Mouse (Mus musculus) limb, embryonic 14.5 days (tissue): ENCODE data around the gene Snx30. TPM values are rescaled to one million over a fixed set of nuclear protein-coding genes. Genes with fewer than 3 reads are reported as not detected.

Experiments used
- ATAC-seq: fragments of 200-750 bp; cut with Nextera tagmentation; 2 replicates; pipeline ENCODE4 v1.8.0; 2017; ENCODE audit warnings: low read depth, moderate number of reproducible peaks, moderate TSS enrichment; ENCODE audit not compliant: low FRiP score
- DNase-seq: peaks from one replicate; pipeline ENCODE4 v3.0.0-alpha.2; 2015; ENCODE audit warnings: low spot score
- H3K27ac ChIP-seq: fragments of 300-500 bp; sonication (generic); replicated peaks from 2 replicates; pipeline ENCODE4 v1.5.1; 2014; ENCODE audit warnings: low read depth, mild to moderate bottlenecking, low read length, moderate library complexity, mixed read lengths
- H3K27me3 ChIP-seq: fragments of 300-500 bp; sonication (generic); 2 replicates; pipeline ENCODE4 v1.6.1; 2014; ENCODE audit warnings: low read length, mixed read lengths; ENCODE audit not compliant: control insufficient read depth, insufficient read depth
- H3K36me3 ChIP-seq: fragments of 300-500 bp; sonication (generic); 2 replicates; pipeline ENCODE4 v1.6.1; 2014; ENCODE audit warnings: mild to moderate bottlenecking, low read length, moderate library complexity, mixed read lengths; ENCODE audit not compliant: control insufficient read depth, insufficient read depth
- H3K4me1 ChIP-seq: fragments of 300-500 bp; sonication (generic); 2 replicates; pipeline ENCODE4 v1.6.1; 2014; ENCODE audit warnings: antibody characterized with exemption, low read length, mixed read lengths; ENCODE audit not compliant: control insufficient read depth, insufficient read depth
- H3K4me2 ChIP-seq: fragments of 300-500 bp; sonication (generic); replicated peaks from 2 replicates; pipeline ENCODE4 v1.6.1; 2014; ENCODE audit warnings: low read depth, mild to moderate bottlenecking, low read length, moderate library complexity; ENCODE audit not compliant: severe bottlenecking
- H3K4me3 ChIP-seq: fragments of 300-500 bp; sonication (generic); replicated peaks from 2 replicates; pipeline ENCODE4 v1.5.1; 2014; ENCODE audit warnings: low read length
- H3K9ac ChIP-seq: fragments of 300-500 bp; sonication (generic); 2 replicates; pipeline ENCODE4 v1.6.1; 2014; ENCODE audit warnings: mild to moderate bottlenecking, low read depth, low read length, moderate library complexity; ENCODE audit not compliant: severe bottlenecking
- H3K9me3 ChIP-seq: fragments of 300-500 bp; sonication (generic); 2 replicates; pipeline ENCODE4 v1.6.1; 2016; ENCODE audit warnings: low read length; ENCODE audit not compliant: control insufficient read depth
- POLR2A ChIP-seq: fragments of 200-500 bp; IDR thresholded peaks from 2 replicates; pipeline ENCODE4 v1.8.0; 2012; ENCODE audit warnings: inconsistent platforms, mild to moderate bottlenecking, moderate library complexity, borderline replicate concordance; ENCODE audit not compliant: insufficient read depth, insufficient read length; ENCODE audit errors: extremely low read depth
- WGBS: fragments of 180-500 bp; shearing (Covaris S2); extraction: QIAGEN DNeasy Blood & Tissue Kit; methylation state at CpG from one replicate; pipeline ENCODE4 v1.1.7; 2014; 5-methylcytosine and 5-hydroxymethylcytosine counted together
- polyA plus RNA-seq, 2 experiments: library from polyadenylated mRNA; depleted of rRNA in 1 of 2; stranded (reverse) in 1 of 2; unstranded in 1 of 2; fragments of >200 nt; fragmentation: Nextera tagmentation in 1 of 2; extraction: Ambion mirVana in 1 of 2; gene quantifications; 2 replicates each; pipeline versions ENCODE4 v1.2.1 to v1.2.3; 2012 to 2014

The Snx30 gene
- polyA plus RNA-seq, 2 experiments = 7.2 to 12.0 TPM

GRCm38 (mm10) chr4:59832810-59833209, 27.2 kb downstream of the Snx30 start:
- H3K4me2 ChIP-seq = no peak overlapping the region
- ATAC-seq (no peak), DNase-seq (no peak)
- no peaks in the 10 kb centered on the region for H3K4me1 ChIP-seq
- no peaks in the 10 kb centered on the region for H3K27me3 ChIP-seq
- no peaks in the 10 kb centered on the region for H3K36me3 ChIP-seq
- H3K27ac ChIP-seq = no peak overlapping the region
- no peak overlapping the region for H3K9ac ChIP-seq
- H3K4me3 ChIP-seq = no peak overlapping the region
- no peak for TF ChIP-seq POLR2A
- no peaks in the 10 kb centered on the region for H3K9me3 ChIP-seq
- 47% methylated on average over 6 of the region's 6 CpGs for WGBS

DNA sequence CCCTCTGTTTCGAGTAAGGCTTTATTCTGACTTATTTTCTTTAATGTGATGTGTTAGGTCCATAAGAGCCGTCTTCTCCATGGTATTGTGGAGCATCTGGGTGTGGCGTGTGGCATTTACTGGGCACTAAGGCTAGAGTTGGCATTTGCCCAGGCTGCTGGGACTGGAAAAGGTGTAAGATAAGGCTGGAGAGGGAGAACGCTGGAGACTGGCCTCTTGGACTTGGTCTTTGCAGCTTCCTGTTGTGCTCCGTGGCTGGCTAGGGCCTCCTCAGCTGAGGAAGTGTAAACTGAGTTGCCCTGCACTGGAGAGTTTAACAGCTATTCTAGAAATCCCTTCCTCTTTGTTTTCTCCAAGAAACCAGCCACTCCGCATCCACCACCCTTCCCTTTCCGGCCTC, 32.0 kb downstream of the Snx30 start:
- Histone ChIP-seq H3K27me3 (no peaks in the 10 kb centered on the region), H3K36me3 (no peaks in the 10 kb centered on the region), H3K4me3 (no peak overlapping the region), H3K27ac (no peak overlapping the region), H3K9me3 (no peaks in the 10 kb centered on the region), H3K4me1 (peaks cover 7% of the 10 kb centered on the region; the same call in 1 of the 2 replicates), H3K4me2 (no peak overlapping the region), H3K9ac (no peak overlapping the region)
- ATAC-seq (no peak), DNase-seq (no peak)
- WGBS = 71% methylated on average over 7 of the region's 7 CpGs
- TF ChIP-seq POLR2A = no peak

GRCm38 (mm10) chr4:59844460-59845244, 39.0 kb downstream of the Snx30 start:
- Histone ChIP-seq H3K4me1 (peaks cover 15% of the 10 kb centered on the region), H3K4me2 (no peak overlapping the region), H3K27me3 (no peaks in the 10 kb centered on the region), H3K36me3 (no peaks in the 10 kb centered on the region), H3K9me3 (no peaks in the 10 kb centered on the region), H3K27ac (no peak overlapping the region), H3K4me3 (no peak overlapping the region), H3K9ac (no peak overlapping the region)
- 69% methylated on average over 15 of the region's 15 CpGs for whole genome bisulfite sequencing
- no peak for TF ChIP-seq POLR2A
- ATAC-seq = no peak
- no peak for DNase-seq

DNA sequence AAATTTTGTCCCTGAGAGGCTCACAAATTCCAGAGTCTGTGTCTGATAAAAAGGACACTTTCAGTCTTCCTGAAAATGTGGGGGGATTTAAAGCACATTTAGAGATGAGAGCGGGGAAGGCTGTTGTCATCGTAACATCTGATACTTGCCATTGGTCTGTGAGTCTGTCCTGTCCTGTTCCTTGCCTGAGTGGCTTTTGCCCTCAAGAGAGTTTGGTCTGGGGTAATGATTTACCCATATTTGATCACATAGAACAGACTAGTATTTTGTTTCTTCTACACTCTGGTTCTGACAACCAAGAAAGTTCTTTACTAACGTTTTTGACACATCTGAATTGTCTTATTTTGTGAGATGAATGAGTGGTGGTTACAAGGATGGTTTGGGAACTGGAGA, 39.6 kb downstream of the Snx30 start:
- Histone ChIP-seq H3K9ac (no peak overlapping the region), H3K4me3 (no peak overlapping the region), H3K27ac (no peak overlapping the region), H3K27me3 (no peaks in the 10 kb centered on the region), H3K4me2 (no peak overlapping the region), H3K4me1 (peaks cover 15% of the 10 kb centered on the region), H3K36me3 (no peaks in the 10 kb centered on the region), H3K9me3 (no peaks in the 10 kb centered on the region)
- TF ChIP-seq POLR2A = no peak
- WGBS = 85% methylated on average over 3 of the region's 3 CpGs
- ATAC-seq (no peak), DNase-seq (no peak)

- no peak for ATAC-seq
Measured at GRCm38 (mm10) chr4:59847447-59847846, 41.8 kb downstream of the Snx30 start.

More at GRCm38 (mm10) chr4:59847447-59847846, 41.8 kb downstream of the Snx30 start:
- no peak for TF ChIP-seq POLR2A
- H3K27ac ChIP-seq = no peak overlapping the region
- 88% methylated on average over 5 of the region's 5 CpGs for WGBS
- no peak overlapping the region for H3K9ac ChIP-seq
- DNase-seq = no peak
- H3K36me3 ChIP-seq = no peaks in the 10 kb centered on the region
- no peak overlapping the region for H3K4me3 ChIP-seq
- H3K27me3 ChIP-seq = no peaks in the 10 kb centered on the region
- H3K4me2 ChIP-seq = no peak overlapping the region
- H3K9me3 ChIP-seq = 0 out of 2 replicates have a peak, but pooled peaks cover 4% of the 10 kb centered on the region
- H3K4me1 ChIP-seq = peaks cover 10% of the 10 kb centered on the region
